Mouse (Mus musculus): ENCODE measurements at regions not wholly inside any gene's neighbourhood (a gene's known extent, or its start where the extent isn't known, plus 50 kb on each side); places are given as distances from the start of the nearest gene placed in this dataset.

GRCm38 (mm10) chr14:61997736-61998135, 294.7 kb upstream of the Rnaseh2b start:
- DNase-seq (ENCODE audit: low read depth, low spot score), result no peak

GRCm38 (mm10) chr14:61998259-61998658, 294.1 kb upstream of the Rnaseh2b start:
- no peak for DNase-seq (ENCODE audit: low read depth, low spot score)

DNA sequence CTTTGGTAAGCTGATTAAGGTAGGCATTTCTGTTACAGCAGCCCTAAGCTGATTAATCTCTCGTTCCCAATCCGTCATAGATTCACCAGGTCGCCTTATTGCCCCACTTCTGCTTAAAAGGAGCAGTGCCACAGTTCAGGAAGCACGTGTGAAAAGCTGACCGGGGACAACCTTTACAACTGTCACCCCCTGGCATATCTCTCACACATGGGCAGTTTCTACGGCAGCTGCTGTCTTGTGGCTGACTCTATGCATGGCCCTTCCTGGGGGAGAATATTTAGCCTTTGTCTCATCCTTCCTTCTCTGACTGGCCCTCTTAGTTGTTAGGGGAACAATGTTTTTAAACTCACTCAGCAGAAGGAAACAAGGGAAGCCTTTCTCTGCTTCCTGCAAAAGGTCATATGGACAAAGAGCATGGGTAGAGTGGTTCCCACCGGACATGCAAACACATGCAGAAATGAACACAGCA, 290.9 kb upstream of the Rnaseh2b start:
- DNase-seq (ENCODE audit: low read depth, low spot score), result no peak

GRCm38 (mm10) chr14:62002131-62002530, 290.3 kb upstream of the Rnaseh2b start:
- DNase-seq (ENCODE audit: low read depth, low spot score), result no peak

- no peak for DNase-seq (ENCODE audit: low read depth, low spot score)
Observed at GRCm38 (mm10) chr14:62003013-62003781, 289.2 kb upstream of the Rnaseh2b start.

DNA sequence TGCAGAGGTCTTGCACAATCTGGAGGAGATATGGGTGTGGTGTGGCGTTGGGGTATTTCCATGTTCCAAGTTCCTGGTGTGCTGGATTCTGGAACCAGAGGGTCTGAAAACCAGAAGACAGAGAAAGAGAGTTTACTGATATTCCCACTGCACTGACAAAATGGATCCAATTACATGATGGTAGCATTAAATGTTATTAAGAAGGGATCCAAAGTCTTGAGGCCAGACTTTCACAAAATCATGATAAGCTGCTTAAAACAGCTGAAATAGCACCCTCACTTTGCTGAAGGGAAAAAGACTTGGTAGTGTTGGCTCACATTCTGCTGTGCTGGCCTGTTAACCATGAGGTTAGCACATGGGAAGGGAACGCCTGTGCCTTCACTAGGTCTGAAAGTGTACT, 288.6 kb upstream of the Rnaseh2b start:
- DNase-seq (ENCODE audit: low read depth, low spot score), result no peak

- DNase-seq (ENCODE audit: low read depth, low spot score), result no peak
Observed at GRCm38 (mm10) chr14:62008707-62009106, 283.7 kb upstream of the Rnaseh2b start.

DNA sequence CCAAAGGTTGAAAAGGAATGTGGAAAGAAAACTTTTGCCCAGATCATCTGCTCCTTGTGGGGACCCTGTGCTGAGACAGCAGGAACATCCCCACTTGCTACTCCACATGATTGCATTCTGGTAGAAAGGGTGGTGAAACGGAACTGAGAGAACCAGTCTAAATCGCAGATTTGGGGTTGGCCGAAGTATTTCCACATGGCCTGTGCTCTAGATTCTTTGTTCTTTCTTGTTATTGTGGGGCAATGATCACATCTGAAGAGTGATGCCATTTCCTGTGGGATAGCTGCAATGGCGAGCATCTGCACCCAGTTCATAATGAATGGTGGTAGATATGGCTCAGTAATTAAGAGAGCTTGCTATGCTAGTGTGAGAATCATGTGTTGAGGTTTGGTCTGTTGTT, 273.6 kb upstream of the Rnaseh2b start:
- no peak for DNase-seq (ENCODE audit: low read depth, low spot score)

DNA sequence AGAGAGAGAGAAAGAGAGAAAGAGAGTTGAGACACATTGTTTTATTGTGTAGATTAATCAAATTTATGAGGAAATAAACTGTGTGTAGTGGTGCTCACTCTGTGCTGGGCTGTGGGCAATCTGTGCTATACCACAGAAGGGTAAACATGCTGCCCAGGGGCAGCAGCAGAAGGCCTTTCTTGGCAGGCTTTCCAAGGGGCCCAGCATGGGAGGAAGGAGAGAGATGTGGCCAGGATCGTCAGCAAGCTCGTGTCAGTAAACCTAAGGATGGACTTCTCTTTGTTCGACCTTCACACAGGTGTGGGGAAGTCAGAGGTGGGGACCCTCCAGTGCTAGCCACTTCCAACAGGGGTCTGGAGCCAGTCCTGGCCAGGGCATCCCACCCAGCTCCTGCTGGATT, 271.4 kb upstream of the Rnaseh2b start:
- DNase-seq (ENCODE audit: low read depth, low spot score), result no peak

DNA sequence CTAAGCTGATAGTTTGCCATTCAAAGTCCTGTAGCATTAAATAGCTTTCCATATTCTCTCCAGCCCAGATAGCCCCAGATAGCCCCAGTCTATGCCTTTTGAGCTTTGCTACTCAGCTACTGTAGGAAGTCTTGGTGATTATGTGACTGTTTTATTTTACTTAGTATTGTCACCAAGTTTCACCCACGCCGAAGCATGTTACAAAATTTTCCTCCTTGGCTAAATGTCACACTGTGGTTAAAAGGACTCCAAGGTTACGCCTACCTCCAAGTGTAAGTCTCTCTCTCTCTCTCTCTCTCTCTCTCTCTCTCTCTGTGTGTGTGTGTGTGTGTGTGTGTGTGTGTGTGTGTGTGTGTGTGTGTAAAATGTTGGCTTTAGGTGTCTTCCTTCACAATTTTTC, 270.2 kb upstream of the Rnaseh2b start:
- no peak for DNase-seq (ENCODE audit: low read depth, low spot score)

DNA sequence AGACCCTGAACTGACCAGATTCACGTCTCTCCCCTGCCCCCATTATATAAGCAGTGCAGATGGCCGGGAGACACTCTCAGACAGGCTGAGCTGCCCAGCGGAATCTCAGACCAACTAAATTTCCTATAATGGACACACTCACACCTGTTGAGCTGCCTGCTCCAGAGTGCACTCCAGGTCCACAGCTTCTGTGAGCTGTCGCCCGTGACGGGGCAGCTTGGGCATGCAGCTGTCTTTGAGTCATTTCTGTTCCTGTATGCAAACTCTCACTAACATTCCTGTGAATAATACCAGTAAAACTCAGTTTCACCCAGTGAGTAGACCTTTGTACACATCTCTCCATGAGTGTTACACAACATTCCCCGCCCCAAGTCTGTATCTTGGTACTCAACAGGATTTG, 269.4 kb upstream of the Rnaseh2b start:
- peak; percentile 41 for DNase-seq (ENCODE audit: low read depth, low spot score)

DNA sequence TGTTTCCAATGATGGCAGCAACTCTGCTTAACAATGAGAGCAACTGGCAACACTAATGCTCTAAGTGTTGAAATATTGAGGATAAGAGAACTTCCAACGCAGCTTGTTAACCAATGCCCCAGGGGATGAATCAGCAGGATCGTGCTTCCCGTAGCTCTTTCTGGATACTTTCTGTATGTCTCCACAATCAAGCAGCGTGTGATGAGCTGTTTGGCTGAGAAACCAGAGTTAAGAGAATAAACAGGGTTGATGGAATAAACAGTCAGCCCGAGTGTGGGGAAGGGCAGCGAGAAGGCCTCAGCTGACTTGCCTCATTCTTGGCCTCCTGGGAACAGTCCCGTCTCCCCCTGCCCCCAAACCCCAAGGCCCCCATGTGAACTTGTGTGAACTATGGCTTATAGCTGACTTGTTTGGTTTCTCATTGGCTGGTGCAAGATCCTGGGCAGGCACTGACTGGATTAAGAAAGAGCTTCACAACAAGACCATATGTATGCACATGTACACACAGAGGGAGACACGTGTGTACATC, 264.6 kb upstream of the Rnaseh2b start:
- no peak for DNase-seq (ENCODE audit: low read depth, low spot score)

- no peak for DNase-seq (ENCODE audit: low read depth, low spot score)
Observed at GRCm38 (mm10) chr14:62030059-62030458, 262.3 kb upstream of the Rnaseh2b start.

- no peak for DNase-seq (ENCODE audit: low read depth, low spot score)
Observed at GRCm38 (mm10) chr14:62033661-62034060, 258.7 kb upstream of the Rnaseh2b start.

GRCm38 (mm10) chr14:62034664-62035063, 257.7 kb upstream of the Rnaseh2b start:
- DNase-seq (ENCODE audit: low read depth, low spot score), result no peak

GRCm38 (mm10) chr14:62035416-62035815, 257.0 kb upstream of the Rnaseh2b start:
- no peak for DNase-seq (ENCODE audit: low read depth, low spot score)

GRCm38 (mm10) chr14:62037514-62037913, 254.9 kb upstream of the Rnaseh2b start:
- DNase-seq (ENCODE audit: low read depth, low spot score), result no peak

- DNase-seq (ENCODE audit: low read depth, low spot score), result no peak
Observed at GRCm38 (mm10) chr14:62037917-62038316, 254.5 kb upstream of the Rnaseh2b start.

- peak; percentile 54 for DNase-seq (ENCODE audit: low read depth, low spot score)
Observed at GRCm38 (mm10) chr14:62042305-62043116, 249.9 kb upstream of the Rnaseh2b start.

GRCm38 (mm10) chr14:62043117-62043422, 249.3 kb upstream of the Rnaseh2b start:
- no peak for DNase-seq (ENCODE audit: low read depth, low spot score)

DNA sequence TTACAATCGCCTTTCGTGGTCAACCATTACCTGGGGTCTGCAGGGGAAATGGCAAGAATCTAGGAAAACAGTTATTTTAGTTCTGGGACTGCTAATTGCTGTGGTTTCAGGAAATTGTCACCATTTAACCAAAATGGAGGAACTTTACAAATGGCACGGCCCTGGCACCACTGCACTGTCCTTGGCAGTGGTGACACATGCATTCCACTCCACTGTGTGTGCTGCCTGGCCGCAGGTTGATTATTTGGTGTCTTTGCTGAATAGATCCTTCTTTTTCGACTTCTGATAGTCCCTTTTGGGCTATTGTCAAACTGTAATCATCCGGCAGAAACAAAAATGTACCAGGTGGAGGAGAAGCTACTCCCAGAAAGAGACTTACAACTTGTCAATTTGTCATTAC, 241.4 kb upstream of the Rnaseh2b start:
- DNase-seq (ENCODE audit: low read depth, low spot score), result no peak

- DNase-seq (ENCODE audit: low read depth, low spot score), result no peak
Observed at GRCm38 (mm10) chr14:62051923-62052322, 240.5 kb upstream of the Rnaseh2b start.

GRCm38 (mm10) chr14:62053004-62053403, 239.4 kb upstream of the Rnaseh2b start:
- no peak for DNase-seq (ENCODE audit: low read depth, low spot score)
